Mouse (Mus musculus) T-helper 2 cell (primary cell): ENCODE data around the gene Nip7.
"Not testable (repeated sequence)": the region's sequence is repeated elsewhere in the genome, so short reads cannot be mapped to it uniquely, and the experiment has no call there.

ENCODE experiments used
- in situ Hi-C: fragments of 300-600 bp; cut with MboI, MseI; formaldehyde crosslinking; loops from one replicate; pipeline ENCODE4 v1.15.1; 2025; ENCODE audit warnings: high pct_unique_total_duplicates

The Nip7 gene

GRCm38 (mm10) chr8:107056076-107056972 lies at the start of gene Nip7, which contains the start of gene Cog8:
Gene Nip7 (plus strand): TSS chr8:107056877.
Gene Cog8 (minus strand): TSS chr8:107056689.
- in situ Hi-C loops: no loop called here

DNA sequence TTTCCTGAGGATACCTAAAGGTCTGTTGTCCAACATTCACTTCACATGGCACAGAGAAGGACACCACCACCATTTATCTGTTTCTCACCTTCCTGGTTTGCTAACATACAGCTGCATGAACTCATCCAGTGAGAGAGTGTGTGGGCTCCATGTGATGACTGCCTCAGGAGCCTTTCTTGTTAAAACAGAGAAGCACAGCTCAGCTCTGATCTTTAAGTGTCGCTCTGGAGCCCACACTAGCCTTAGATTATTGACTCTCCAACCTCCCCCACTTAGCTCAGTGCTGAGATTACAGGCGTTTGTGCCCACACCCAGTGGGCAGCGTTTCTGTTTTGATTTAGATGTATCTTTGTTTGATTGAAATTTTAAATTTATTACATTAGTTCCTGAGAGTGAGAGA lies 48.9 kb upstream of the Nip7 start:
- in situ Hi-C loops: no loop called here

GRCm38 (mm10) chr8:107012666-107013065 lies 44.0 kb upstream of the Nip7 start:
- in situ Hi-C loops: no loop called here

- in situ Hi-C loops: no loop called here
These were observed 41.8 kb upstream of the Nip7 start for GRCm38 (mm10) chr8:107014915-107015314.

DNA sequence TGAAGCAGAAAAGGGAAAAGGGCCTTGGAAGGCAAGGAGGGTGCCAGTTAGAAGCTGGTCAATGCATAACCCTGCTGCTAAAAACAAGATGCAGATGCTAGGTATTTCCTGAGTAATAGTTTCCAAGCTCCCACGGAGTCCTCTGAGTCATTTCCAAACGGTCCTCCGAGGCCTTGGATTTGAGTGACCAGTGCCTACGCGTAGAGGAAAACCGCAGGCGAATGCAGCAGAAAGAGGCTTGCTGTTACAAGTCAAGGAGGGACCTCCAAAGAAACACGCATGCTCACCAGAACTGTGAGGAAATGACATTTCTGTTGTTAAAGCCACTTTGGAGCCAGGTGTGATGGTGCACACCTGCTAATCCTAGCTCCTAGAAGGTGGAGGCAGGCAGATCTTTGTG lies 33.2 kb upstream of the Nip7 start:
- in situ Hi-C loops: loop anchor here (10.0 kb wide), 1 partner anchor 759 kb away; no protein-coding TSS in a partner anchor

DNA sequence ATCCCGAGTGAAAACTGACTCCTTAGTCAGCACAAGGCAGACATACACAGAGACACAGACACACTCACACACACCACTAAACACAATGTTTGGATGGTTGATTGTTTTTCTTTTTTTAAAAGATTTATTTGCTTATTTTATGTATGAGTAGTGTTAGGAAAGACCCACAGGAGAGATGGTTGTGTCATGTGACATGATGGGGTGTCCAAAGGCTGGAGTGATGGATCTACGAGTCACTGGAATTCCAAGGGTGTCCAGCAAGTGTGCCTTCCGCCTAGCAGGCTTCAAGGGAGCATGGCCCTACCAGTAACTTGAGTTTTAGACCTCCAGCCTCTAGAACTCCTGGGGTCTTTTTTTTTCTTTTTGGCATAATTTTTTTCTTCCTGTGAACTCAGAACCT lies 27.4 kb upstream of the Nip7 start:
- in situ Hi-C loops: loop anchor here (10.0 kb wide), 1 partner anchor 765 kb away; no protein-coding TSS in a partner anchor

DNA sequence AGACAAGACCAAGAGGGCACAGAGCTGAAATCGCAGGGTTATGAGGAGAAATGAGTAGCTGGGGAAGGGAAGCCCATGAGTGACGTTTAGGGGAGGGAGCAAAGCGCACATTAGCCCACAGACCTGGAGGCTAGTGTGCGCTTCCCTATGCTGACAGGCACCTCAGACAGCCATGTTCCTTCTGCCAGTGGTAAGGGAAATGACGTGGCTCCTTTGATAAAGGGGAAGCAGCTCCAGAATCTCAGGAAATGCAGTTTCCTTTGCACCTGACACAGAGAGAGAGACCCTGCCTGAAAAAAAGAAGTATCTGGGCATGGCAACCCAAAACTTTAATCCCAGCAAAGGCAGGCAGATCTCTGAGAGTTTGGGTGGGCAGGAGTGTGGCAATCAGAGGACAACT lies 26.6 kb upstream of the Nip7 start:
- in situ Hi-C loops: no loop called here

- in situ Hi-C loops: no loop called here
These were observed 25.8 kb upstream of the Nip7 start, which contains the start of gene Vps4a for GRCm38 (mm10) chr8:107030650-107031576. Gene Vps4a (plus strand): TSS chr8:107031222.

DNA sequence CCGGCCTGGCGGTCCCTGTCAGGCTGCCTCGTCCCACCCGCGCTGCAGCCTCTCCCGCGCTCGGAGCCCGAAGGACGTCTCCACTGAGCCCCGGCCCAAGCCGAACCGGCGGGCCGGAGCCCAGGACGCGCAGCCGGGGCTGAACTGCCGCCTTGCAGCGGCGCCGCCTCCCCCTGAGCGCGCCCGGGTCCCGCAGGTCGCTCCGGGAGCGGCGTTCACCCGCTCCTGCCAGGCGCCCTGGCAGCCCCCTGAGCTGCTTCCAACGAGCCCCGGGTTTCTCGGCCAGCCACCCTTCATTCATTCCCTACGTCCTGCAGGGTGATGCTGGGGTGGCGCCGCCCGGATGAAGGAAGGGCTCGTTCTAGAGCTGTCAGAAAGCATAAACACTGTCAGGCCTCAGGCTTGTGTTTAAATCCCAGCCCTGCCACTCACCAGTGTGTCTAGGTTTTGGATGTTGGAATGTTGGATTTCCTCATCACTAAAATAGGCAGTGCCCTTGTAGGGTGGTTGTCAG lies 25.0 kb upstream of the Nip7 start:
- in situ Hi-C loops: no loop called here

DNA sequence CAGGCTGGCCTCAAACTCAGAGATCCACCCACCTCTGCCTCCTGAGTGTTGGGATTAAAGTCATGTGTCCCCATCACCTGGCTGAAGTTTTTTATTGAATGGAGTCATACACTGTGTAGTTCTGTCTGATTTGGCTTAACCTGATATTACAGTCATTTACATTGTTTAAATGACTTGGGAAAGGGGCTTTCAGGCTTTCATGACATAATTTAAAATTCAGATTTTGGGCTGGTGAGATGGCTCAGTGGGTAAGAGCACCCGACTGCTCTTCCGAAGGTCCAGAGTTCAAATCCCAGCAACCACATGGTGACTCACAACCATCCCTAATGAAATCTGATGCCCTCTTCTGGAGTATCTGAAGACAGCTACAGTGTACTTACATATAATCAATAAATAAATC lies 23.1 kb upstream of the Nip7 start:
- in situ Hi-C loops: not testable (repeated sequence)

DNA sequence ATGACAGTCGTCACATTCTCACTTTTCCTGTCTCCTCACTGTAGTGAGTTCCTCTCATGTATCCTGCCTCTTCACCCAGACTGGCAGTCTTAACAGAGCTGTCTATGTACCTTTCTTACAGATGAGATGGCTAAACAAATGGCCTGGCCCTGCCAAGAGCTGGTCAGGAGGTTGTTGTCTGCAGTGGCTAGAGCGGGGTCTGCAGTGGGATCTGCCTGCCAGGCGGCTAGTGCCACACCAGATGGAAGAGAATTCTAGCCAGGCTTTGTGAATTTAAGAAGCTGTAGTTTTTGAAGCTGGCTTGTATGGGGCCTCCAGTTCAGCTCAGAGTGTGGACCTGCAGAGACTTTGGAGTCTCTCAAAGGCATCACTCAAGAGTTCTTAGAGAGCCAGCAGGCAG lies 21.0 kb upstream of the Nip7 start:
- in situ Hi-C loops: no loop called here

- in situ Hi-C loops: no loop called here
These were observed 20.1 kb upstream of the Nip7 start for GRCm38 (mm10) chr8:107036626-107037025.

DNA sequence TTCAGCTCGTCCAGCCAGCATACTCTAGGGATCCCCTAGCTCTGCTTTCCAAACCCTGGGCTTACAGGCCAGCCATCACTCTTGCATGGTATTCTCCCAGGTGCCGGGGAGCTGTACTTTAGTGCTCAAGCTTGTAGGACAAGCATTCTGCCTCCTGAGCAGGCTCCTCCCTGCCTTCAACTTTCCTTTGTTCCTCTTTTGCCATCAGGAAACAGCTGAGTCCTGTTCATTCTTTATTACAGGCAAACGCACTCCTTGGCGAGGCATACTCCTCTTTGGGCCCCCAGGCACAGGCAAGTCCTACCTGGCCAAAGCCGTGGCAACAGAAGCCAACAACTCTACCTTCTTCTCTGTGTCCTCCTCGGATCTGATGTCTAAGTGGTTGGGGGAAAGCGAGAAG lies 16.0 kb upstream of the Nip7 start:
- in situ Hi-C loops: no loop called here

DNA sequence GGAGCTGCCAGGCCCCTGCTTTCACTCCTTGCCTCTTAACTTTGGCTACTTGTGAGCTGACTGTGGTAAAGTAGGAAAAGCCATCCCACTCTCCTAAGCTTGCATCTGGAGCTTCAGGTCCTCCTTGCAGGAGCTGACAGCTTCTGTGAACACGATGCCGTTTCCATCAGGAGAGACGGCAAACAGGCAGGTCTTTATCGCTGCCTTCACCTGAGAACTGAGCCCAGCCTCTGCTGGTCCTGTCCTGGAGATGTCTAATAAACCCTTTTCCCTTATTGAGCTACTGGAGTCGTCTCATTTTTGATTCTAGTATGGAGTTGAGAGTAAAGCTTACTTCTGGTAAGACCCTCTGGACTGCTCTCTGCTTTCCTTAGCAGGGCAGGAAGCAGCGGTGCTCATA lies 11.2 kb upstream of the Nip7 start:
- in situ Hi-C loops: no loop called here

- in situ Hi-C loops: no loop called here
These were observed 9.7 kb upstream of the Nip7 start for GRCm38 (mm10) chr8:107046976-107047375.

DNA sequence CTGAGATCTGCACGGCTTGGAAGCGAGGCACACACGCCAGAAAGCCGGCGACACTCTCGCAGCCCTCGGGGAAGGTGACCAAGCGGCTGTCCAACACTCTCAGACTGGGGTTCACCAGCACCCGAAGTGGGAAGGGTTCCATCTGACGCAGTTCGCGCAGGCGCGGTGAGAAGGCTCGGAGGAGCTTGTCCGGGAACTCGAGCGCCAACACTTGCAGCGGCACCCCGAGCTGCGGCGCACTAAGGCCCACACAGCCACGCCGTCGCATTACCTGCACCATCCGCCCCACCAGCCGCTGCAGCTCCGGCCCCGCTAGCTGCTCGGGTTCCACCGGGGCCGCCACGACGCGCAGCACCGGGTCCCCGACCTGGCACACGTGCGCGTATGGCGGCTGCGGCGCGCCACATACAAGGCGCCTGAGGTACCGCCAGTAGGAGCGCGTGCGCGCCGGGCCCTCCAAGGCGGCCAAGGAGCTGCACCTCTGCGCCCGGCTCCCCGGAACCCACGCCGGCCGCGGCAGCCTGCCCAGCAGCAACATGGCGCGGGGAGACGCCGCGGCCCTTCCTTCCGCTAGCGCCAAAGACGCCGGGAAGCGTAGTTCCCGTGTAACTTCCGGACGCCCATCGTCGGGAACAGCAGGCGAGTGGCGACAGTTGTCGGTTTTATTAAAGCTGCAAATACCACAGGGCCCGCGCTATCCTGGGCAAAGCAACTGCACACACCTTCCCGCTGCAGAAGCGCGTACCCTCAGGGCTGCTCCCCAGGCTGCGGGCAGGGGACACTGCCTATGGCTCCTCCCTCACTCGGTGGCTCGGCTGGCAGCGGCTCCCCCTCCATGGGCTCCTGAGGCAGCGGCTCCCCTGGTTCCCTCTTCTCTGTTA lies 8.4 kb upstream of the Nip7 start, which contains the start of gene Pdf:
Gene Pdf, minus strand, starts transcription at position 554 of the 881 bp plus-strand sequence.
- in situ Hi-C loops: no loop called here

- in situ Hi-C loops: no loop called here
These were observed 7.2 kb upstream of the Nip7 start for GRCm38 (mm10) chr8:107049480-107049879.

GRCm38 (mm10) chr8:107052046-107052445 lies 4.6 kb upstream of the Nip7 start:
- in situ Hi-C loops: no loop called here

DNA sequence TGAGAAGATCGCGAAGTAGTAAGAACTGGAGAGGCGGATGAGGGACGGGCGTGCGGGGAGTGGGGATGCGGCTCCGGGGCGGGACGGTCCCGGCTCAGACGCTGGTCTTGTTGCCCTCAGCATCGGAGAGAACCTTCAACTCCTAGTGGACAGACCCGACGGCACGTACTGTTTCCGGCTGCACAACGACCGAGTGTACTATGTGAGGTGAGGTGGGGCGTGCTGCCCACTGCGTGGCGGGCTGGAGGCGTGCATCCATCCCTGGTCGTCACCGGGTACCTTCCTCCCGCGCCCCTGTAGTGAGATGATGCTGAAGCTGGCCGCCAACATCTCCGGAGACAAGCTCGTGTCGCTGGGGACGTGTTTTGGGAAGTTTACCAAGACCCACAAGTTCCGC lies 294 bp downstream of the Nip7 start:
- in situ Hi-C loops: no loop called here

- in situ Hi-C loops: no loop called here
These were observed 5.9 kb downstream of the Nip7 start for GRCm38 (mm10) chr8:107062613-107063012.
